Mouse (Mus musculus) forebrain, postnatal 0 days (tissue): ENCODE results near the gene Tnn. TPM values are rescaled to one million over a fixed set of nuclear protein-coding genes. Genes with fewer than 3 reads are reported as not detected.

ENCODE experiments used
- ATAC-seq: fragments of 200-750 bp; cut with Nextera tagmentation; 2 replicates; pipeline ENCODE4 v1.8.0; 2017; ENCODE audit warnings: mild to moderate bottlenecking, moderate library complexity
- DNase-seq: peaks from one replicate; pipeline ENCODE4 v3.0.0-alpha.2; 2015
- H3K27ac ChIP-seq: fragments of 300-500 bp; sonication (generic); 2 replicates; pipeline ENCODE4 v1.5.1; 2014; ENCODE audit warnings: low read depth, mild to moderate bottlenecking, antibody characterized with exemption, low read length, moderate library complexity, mixed read lengths
- H3K27me3 ChIP-seq: fragments of 300-500 bp; sonication (generic); 2 replicates; pipeline ENCODE4 v1.6.1; 2014; ENCODE audit warnings: mild to moderate bottlenecking, low read length, mixed read lengths; ENCODE audit not compliant: insufficient read depth
- H3K36me3 ChIP-seq: fragments of 300-500 bp; sonication (generic); 2 replicates; pipeline ENCODE4 v1.6.1; 2014; ENCODE audit warnings: mild to moderate bottlenecking, moderate library complexity; ENCODE audit not compliant: insufficient read depth
- H3K4me1 ChIP-seq: fragments of 300-500 bp; sonication (generic); 2 replicates; pipeline ENCODE4 v1.6.1; 2014; ENCODE audit warnings: antibody characterized with exemption; ENCODE audit not compliant: insufficient read depth
- H3K4me2 ChIP-seq: fragments of 300-500 bp; sonication (generic); 2 replicates; pipeline ENCODE4 v1.6.1; 2014; ENCODE audit warnings: low read depth, mild to moderate bottlenecking, moderate library complexity
- H3K4me3 ChIP-seq: fragments of 300-500 bp; sonication (generic); 2 replicates; pipeline ENCODE4 v1.5.1; 2014; ENCODE audit warnings: low read depth, low read length, mixed read lengths
- H3K9ac ChIP-seq: fragments of 300-500 bp; sonication (generic); 2 replicates; pipeline ENCODE4 v1.6.1; 2014; ENCODE audit warnings: mild to moderate bottlenecking
- H3K9me3 ChIP-seq: fragments of 300-500 bp; sonication (generic); 2 replicates; pipeline ENCODE4 v1.6.1; 2016; ENCODE audit warnings: low read length
- CTCF ChIP-seq: sonication (generic); IDR thresholded peaks from 2 replicates; pipeline ENCODE4 v1.5.1; 2016; ENCODE audit warnings: antibody characterized with exemption, control low read depth, low read depth
- WGBS: fragments of 180-500 bp; shearing (Covaris S2); extraction: QIAGEN DNeasy Blood & Tissue Kit; methylation state at CpG from one replicate; pipeline ENCODE4 v1.1.7; 2014; 5-methylcytosine and 5-hydroxymethylcytosine counted together
- polyA plus RNA-seq: library from polyadenylated mRNA; unstranded; fragments of >200 nt; fragmentation: Nextera tagmentation; extraction: Ambion mirVana; gene quantifications from 2 replicates; pipeline ENCODE4 v1.2.1, GENCODE M21; 2015
- total RNA-seq: library from RNA; depleted of rRNA; stranded (reverse); fragments of >200 nt; gene quantifications from 2 replicates; pipeline ENCODE4 v1.2.3, GENCODE M21; 2014; rRNA removed

Tnn gene
- total RNA-seq (0.23 and 2.8 TPM in 2 replicates), polyA plus RNA-seq (0.06 and 0.13 TPM in 2 replicates)

- Histone ChIP-seq H3K27me3 (no peaks in the 10 kb centered on the region), H3K4me1 (peaks cover 4% of the 10 kb centered on the region; the same call in 1 of the 2 replicates), H3K9me3 (no peaks in the 10 kb centered on the region), H3K9ac (no peak within 1 kb of the TSS), H3K4me3 (no peak within 1 kb of the TSS), H3K4me2 (no peak within 1 kb of the TSS), H3K36me3 (no peaks in the 10 kb centered on the region), H3K27ac (no peak within 1 kb of the TSS)
- 77% methylated on average over 8 of the region's 8 CpGs for WGBS
- ATAC-seq = no peak
- no peak for TF ChIP-seq CTCF
- DNase-seq = no peak
Measured at GRCm38 (mm10) chr1:160153480-160153879, at the start of gene Tnn. Gene Tnn, minus strand, starts transcription at chr1:160153580.

GRCm38 (mm10) chr1:160195337-160195663 lies 41.9 kb upstream of the Tnn start:
- DNase-seq = no peak
- Histone ChIP-seq H3K4me3 (peak overlapping the region; percentile 90), H3K4me2 (peak overlapping the region; percentile 71), H3K27me3 (no peaks in the 10 kb centered on the region), H3K36me3 (peaks cover 19% of the 10 kb centered on the region), H3K9me3 (no peaks in the 10 kb centered on the region), H3K4me1 (0 out of 2 replicates have a peak, but pooled peaks cover 6% of the 10 kb centered on the region), H3K27ac (peak overlapping the region; percentile 89), H3K9ac (peak overlapping the region; percentile 88)
- WGBS = under 1% methylated on average over 13 of the region's 13 CpGs
- peak; percentile 36 for ATAC-seq
- TF ChIP-seq CTCF = no peak

- H3K4me2 ChIP-seq = peak within 1 kb of the TSS; percentile 71
- DNase-seq = peak; percentile 99
- peaks cover 19% of the 10 kb centered on the region; the same call in 1 of the 2 replicates for H3K36me3 ChIP-seq
- WGBS = 7% methylated on average over 31 of the region's 31 CpGs
- no peaks in the 10 kb centered on the region for H3K27me3 ChIP-seq
- H3K9ac ChIP-seq = peak within 1 kb of the TSS; percentile 88
- TF ChIP-seq CTCF = peak; percentile 88
- H3K9me3 ChIP-seq = no peaks in the 10 kb centered on the region
- peak; percentile 99 for ATAC-seq
- peak within 1 kb of the TSS; percentile 90 for H3K4me3 ChIP-seq
- peak within 1 kb of the TSS; percentile 89 for H3K27ac ChIP-seq
- H3K4me1 ChIP-seq = 0 out of 2 replicates have a peak, but pooled peaks cover 6% of the 10 kb centered on the region
Measured at GRCm38 (mm10) chr1:160194529-160195336, 41.4 kb upstream of the Tnn start, which contains the start of gene Mrps14. Gene Mrps14, plus strand, starts transcription at chr1:160195215.

GRCm38 (mm10) chr1:160184506-160184905 lies 31.1 kb upstream of the Tnn start:
- Histone ChIP-seq H3K27me3 (no peaks in the 10 kb centered on the region), H3K27ac (no peak overlapping the region), H3K4me2 (peak overlapping the region; percentile 24; the same call in 1 of the 2 replicates), H3K4me3 (no peak overlapping the region), H3K36me3 (no peaks in the 10 kb centered on the region), H3K9ac (no peak overlapping the region), H3K4me1 (no peaks in the 10 kb centered on the region), H3K9me3 (no peaks in the 10 kb centered on the region)
- ATAC-seq (peak; percentile 97), DNase-seq (peak; percentile 89)
- TF ChIP-seq CTCF = peak; percentile 93
- WGBS = 12% methylated on average over 5 of the region's 5 CpGs

- no peaks in the 10 kb centered on the region for H3K27me3 ChIP-seq
- no peaks in the 10 kb centered on the region for H3K36me3 ChIP-seq
- DNase-seq = no peak
- WGBS = 57% methylated on average over 4 of the region's 4 CpGs
- no peak for ATAC-seq
- H3K27ac ChIP-seq = no peak overlapping the region
- no peak overlapping the region for H3K4me2 ChIP-seq
- H3K4me3 ChIP-seq = no peak overlapping the region
- H3K9ac ChIP-seq = no peak overlapping the region
- H3K9me3 ChIP-seq = no peaks in the 10 kb centered on the region
- TF ChIP-seq CTCF = no peak
- no peaks in the 10 kb centered on the region; the same call in 1 of the 2 replicates for H3K4me1 ChIP-seq
Measured at GRCm38 (mm10) chr1:160181216-160181615, 27.8 kb upstream of the Tnn start.

GRCm38 (mm10) chr1:160176903-160177302 lies 23.5 kb upstream of the Tnn start:
- Histone ChIP-seq H3K4me1 (no peaks in the 10 kb centered on the region; the same call in 1 of the 2 replicates), H3K9ac (no peak overlapping the region), H3K36me3 (no peaks in the 10 kb centered on the region), H3K4me3 (no peak overlapping the region), H3K9me3 (no peaks in the 10 kb centered on the region), H3K4me2 (no peak overlapping the region), H3K27ac (peak overlapping the region; percentile 50; the same call in 1 of the 2 replicates), H3K27me3 (no peaks in the 10 kb centered on the region)
- DNase-seq (no peak), ATAC-seq (peak; percentile 48)
- no peak for TF ChIP-seq CTCF
- 61% methylated on average over 8 of the region's 8 CpGs for WGBS

- 77% methylated on average over 3 of the region's 5 CpGs for WGBS
- no peak for DNase-seq
- Histone ChIP-seq H3K27ac (no peak overlapping the region), H3K4me2 (no peak overlapping the region), H3K9me3 (no peaks in the 10 kb centered on the region), H3K9ac (no peak overlapping the region), H3K4me3 (no peak overlapping the region), H3K4me1 (no peaks in the 10 kb centered on the region), H3K27me3 (no peaks in the 10 kb centered on the region), H3K36me3 (no peaks in the 10 kb centered on the region)
- ATAC-seq = no peak
- TF ChIP-seq CTCF = no peak
Measured at GRCm38 (mm10) chr1:160166600-160166999, 13.2 kb upstream of the Tnn start.
